Mouse (Mus musculus) c-Kit-positive CD71-negative TER-119-negative erythroid progenitor cells, embryonic 14.5 days (primary cell): Measurements from ENCODE around the gene Mdm2.

ENCODE experiments used
- DNase-seq: peaks from one replicate; pipeline ENCODE4 v3.0.0-alpha.2; 2013; ENCODE audit warnings: low read depth

The Mdm2 gene

GRCm38 (mm10) chr10:117696021-117696826, 14.3 kb downstream of the Mdm2 start:
- no peak for DNase-seq

- DNase-seq, result no peak
Observed at GRCm38 (mm10) chr10:117695605-117696004, 15.0 kb downstream of the Mdm2 start.

DNA sequence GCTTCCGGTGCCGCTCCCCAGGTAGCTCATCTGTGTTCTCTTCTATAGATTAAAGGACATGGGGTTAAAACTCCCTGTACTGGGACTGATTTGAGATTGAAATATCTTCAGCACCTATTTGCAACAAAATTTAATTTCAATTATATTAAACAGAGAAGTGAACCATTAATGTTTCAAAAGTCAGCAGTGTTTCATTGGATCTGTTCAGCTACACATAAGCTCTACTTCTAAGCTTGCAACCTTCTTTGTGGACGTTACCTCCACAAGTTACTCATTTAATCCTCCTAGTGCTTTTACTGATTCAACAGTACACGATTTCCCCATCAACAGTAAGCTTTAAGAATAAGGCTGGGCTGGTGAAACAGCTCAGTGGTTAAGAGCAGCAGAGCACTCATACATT, 15.5 kb downstream of the Mdm2 start:
- DNase-seq, result no peak

GRCm38 (mm10) chr10:117694255-117694953, 16.2 kb downstream of the Mdm2 start:
- no peak for DNase-seq

DNA sequence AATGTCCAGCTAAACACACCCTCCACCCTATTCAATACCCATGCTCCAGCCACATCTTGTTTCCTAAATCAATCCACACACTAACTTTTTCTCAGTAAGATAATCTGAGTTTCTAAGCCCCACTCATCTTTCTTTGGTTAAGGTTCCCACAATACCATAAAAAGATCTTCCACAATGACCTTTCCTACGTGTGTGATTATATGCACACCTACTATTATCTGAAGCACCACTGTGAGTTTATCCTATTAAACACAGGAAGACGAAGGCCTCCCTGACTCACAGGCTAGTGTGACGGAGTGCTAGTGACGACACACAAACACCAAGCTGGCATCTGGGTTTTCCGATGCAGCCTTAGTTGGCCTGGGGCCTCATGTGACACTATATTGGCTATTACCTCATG, 17.6 kb downstream of the Mdm2 start:
- no peak for DNase-seq

- no peak for DNase-seq
Observed at GRCm38 (mm10) chr10:117692173-117692572, 18.4 kb downstream of the Mdm2 start.

DNA sequence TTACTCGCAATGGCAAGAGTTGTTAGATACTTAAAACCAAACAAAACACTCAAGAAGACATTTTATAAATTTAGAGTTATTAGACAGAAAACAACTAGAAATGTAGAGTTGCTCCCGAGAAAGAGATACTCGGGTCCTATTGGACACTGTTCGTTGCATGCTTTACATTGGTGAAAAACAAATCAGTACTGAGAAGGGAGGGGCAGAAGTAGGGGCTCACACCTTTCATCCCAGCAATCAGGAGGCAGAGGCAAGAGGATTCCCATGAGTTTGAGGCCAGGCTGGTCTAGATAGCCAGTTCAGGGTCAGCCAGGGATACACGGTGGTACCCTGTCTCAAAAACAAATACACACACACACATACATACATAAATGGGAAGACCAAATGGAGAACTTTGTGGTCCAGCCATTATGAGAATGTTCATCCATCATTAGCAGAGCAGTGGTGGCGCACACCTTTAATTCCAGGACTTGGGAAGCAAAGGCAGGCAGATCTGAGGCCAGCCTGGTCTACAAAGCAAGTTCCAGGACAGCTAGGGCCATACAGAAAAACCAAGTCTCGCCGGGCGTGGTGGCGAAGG, 19.1 kb downstream of the Mdm2 start:
- DNase-seq, result no peak

DNA sequence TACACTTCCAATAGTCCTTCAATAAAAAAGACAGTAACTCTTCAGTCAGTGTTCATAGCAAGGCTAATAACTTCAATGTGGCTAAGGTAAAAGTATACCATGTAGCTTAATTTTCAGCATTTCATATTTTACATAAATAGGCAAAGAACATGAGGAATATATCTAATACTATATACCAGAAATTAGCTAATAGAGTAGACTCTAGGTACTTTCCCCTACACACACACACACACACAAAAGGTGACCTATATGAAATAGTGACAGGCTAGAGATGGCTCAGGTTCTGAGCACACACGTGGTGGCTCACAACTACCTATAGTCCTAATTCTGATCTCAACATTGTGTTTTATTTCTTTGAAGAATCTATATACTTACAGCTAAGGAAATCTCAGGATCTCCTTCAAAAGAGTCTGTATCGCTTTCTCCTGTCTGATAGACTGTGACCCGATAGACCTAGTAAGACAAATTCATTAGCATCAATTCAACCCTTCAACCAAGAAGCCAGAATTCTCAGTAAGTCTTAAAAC, 19.7 kb downstream of the Mdm2 start:
- no peak for DNase-seq

- DNase-seq, result no peak
Observed at GRCm38 (mm10) chr10:117690101-117690352, 20.5 kb downstream of the Mdm2 start.

DNA sequence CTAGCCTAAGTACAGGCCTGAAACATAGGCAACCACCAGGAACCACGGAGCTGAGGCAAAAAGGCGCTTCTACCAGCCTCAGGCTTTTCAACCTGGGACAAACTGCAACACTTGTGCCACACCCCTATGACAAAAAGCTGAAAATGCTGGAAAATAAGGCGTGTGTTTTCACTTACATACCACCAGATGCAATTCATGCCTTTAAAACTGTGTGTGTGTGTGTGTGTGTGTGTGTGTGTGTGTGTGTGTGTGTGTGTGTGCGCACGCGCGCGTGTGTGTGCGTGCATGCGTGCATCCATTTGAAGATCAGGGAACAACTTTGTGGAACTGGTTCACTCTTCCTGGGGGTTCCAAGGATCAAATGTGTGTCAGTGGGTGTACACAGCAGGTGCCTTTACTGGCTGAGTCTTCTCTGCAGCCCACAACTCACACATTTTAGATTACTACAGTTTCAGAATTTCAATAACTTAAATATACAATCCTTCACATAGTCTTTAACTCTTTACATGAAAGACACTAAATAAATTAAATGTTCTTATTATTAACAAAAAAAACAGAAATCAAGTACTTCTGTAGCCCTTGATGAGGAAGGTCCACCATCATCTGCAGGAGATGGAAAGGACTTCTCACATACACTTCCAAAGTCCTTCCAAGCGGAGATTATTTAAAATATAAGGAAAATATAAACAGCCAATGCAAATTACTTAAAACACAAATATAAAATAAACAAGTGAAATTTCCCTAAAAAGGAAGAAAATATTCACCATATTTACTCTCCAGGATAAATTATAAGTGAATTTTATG, 21.1 kb downstream of the Mdm2 start:
- no peak for DNase-seq

DNA sequence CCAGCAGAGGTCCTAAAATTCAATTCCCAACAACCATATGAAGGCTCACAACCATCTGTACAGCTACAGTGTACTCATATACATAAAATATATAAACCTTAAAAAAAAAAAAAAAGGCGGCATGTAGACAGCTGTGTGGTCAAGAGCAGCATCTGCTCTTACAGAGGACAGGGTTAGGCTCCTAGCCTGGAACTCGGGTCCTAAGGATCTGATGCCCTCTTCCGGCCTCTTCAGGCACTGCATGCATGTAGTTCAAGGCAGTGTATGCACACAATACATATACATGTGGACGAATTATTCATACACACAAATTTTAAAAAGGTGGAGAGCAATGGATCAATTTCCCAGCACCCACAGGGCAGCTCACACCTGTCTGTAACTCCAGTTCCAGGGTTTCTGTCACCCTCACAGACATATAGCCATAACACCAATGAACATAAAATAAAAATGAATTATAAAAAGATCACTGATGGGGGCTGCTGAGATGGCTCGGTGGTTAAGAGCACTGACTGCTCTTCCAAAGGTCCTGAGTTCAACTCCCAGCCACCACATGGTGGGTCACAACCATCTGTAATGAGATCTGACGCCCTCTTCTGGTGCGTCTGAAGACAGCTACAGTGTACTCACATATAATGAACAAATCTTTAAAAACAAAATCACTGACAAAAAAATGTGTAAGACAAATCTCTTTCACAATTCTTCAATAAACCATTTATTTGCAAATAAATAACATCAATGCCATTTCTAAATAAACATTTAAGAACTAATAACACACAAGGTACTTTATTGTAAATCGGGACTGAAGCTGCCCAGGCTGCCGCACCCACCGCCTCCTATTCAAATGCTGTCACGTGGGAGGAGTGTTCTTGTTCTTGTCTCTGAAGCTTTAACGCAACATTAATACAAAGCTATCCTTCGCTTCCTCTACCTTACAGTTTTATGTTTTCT, 22.1 kb downstream of the Mdm2 start:
- no peak for DNase-seq

GRCm38 (mm10) chr10:117687577-117687976, 23.0 kb downstream of the Mdm2 start:
- no peak for DNase-seq

DNA sequence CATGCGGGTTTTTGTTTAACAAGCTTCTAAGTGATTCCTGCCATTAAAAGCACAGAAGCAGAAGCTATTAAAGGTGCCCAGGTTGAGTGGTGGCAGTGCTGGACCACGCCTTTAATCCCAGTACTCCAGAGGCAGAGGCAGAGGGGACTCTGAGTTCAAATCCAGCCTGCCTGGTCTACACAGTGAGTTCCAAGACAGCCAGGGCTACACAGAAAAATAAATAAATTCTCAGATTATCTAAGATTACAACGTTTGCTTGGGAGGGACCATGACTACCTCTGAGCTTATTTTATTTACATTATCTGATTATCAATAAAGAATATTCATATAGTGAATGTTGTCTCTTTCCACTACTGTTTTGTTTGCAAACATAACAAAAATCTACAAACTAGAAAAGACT, 23.5 kb downstream of the Mdm2 start:
- DNase-seq, result no peak

DNA sequence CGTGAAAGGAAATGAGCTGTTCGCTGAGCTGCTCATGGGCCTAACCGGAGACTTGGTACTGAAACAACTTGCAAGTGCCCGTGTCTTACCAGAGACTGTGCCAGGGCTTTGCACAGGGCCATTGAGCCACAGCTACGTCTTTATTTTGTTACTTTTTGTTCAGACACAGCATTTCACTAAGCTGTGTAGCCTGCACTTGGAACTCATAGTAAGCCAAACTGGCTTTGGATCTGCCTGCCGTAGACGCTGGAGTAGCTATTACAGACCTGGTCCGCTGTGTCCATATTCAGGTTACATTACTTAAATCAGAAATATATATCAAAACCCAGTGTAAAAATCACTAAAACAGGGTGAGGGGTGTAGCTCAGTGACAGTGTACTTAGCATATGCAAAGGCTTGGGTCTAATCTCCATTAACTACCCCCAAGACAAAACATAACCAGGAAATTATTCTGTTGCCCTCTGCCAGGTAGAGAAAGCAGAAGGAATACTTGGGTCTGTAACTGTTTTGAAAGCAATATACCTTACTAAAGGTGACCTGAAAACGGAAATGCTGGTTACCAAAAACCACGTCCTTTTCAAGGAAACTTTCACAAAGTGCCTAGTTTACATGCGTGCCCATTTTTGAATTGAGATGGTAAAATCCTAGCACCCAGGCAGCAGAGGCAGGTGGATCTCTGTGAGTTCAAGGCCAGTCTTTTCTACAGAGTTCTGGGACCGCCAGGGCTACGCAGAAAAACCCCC, 24.5 kb downstream of the Mdm2 start:
- DNase-seq, result no peak

DNA sequence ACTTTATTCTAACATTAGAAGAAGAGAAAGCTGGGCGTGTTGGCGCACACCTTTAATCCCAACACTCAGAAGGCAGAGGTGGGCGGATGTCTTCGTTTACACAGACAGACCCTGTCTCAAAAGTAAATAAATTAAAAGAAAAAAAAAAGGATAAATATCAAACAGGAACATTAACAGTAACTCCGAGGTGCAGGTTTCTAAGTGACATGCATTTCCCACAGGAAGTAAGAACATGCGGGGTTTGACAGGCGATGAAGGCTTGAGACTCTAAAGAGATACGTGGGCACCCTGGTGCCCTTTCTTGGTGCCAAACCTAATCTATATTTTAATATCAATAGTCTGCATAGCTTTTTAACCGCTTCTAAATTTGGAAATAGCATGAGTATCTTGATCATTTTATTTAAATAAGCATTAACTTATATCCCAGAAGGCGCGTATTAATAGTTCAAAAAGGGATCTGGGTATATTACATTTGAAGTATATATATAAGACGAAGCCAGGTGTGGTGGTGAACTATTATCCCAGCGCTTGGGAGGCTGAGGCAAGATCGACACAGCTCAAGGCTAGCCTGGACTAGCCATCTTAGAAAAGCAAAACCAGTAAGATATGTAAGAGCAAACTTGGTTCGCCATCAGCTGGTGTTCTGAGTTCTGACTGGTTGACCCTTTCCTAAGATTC, 25.2 kb downstream of the Mdm2 start:
- no peak for DNase-seq

DNA sequence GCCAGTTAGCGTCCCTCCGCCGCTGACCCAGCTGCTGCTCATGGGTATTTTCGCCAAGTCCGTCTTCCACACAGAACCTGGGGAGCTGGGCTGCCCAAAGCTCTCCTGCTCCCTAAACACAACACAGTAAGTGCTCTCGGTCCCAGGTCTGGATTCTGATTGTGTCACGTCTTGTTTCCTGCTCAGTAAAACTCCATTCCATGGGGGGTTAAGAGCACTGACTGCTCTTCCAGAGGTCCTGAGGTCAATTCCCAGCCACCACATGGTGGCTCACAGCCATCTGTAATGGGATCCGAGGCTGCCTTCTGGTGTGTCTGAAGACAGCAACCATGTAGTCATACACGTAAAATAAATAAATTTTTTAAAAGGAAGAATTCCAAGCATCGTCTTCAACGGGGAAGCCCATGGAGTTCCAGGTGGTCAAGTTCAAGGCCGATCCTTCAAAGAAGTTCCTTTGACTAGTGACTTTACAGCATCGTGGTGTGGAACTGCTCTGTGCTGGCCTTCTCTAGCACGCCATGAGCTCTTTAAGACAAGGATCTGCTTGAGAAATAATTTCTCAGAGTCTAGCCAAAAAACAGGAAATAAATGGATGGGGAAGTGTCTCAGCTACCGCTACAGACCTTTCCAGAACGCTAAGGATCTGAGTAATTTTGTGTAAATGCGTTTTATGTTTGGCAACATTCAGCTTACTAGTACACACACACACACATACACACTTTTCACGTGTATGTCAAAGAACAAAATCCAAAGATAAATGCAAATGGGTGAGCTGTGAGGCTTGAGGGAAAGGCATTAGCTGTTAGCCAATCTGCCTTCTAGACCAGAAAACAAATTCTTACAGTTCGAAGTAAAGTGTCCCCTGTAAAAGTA, 26.0 kb downstream of the Mdm2 start:
- DNase-seq, result no peak

DNA sequence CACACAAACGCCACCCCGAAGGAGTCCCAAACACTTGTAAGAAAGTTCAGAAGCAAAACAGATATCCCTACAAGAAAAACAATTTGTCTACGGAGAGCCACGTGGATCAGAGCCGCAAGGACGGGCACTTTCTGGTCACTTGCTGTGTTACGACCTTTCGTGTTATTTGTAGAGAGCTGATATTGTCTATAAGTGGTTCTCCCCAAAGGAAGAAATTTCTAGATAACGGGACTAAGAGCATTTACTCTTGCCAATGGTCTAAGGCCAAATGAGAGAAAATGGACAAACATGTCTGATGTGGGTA, 26.9 kb downstream of the Mdm2 start:
- DNase-seq, result no peak

- DNase-seq, result no peak
Observed at GRCm38 (mm10) chr10:117682858-117683733, 27.5 kb downstream of the Mdm2 start.
